Mouse (Mus musculus): ENCODE measurements around the gene Plekha7.

Gene Plekha7

DNA sequence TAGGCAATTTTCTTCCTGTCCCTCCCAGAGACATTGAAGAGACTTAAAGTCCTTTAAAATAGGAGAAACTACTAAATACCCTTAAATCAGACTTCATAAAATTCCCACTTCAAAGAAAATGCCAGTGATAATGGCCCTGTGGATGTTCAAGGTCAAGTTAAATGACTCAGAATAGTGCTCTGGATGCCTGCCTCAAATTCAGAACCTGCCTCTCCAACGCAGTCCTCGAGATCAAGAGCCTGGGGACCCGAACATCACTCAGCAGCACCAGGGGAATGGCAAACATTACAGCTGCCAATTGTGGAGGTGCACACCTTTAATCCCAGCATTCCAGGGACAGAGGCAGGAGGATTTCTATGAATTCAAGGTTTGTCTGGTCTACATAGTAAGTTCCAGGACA lies 56.7 kb downstream of the Plekha7 start:
- DNase-seq (ENCODE audit: low spot score in 2 of 2), result no peak

DNA sequence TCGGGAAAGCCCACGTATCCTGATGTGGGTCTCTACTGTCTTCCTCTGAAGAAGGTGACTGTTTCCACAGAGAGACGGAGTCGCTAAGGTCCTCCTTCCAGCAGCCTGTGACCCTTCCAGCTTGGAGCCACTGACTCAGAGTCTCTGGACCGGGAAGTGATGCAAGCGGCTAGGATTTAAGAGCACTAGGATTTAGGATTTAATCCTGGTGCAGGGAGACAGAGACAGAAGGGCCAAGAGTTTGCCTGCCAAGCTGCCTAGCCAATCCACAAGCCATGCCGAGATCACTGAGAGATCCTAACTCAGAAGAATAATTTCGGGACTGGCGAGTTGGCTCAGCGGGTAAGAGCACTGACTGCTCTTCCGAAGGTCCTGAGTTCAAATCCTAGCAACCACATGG lies 59.6 kb downstream of the Plekha7 start:
- no peak for DNase-seq (ENCODE audit: low spot score in 2 of 2)

DNA sequence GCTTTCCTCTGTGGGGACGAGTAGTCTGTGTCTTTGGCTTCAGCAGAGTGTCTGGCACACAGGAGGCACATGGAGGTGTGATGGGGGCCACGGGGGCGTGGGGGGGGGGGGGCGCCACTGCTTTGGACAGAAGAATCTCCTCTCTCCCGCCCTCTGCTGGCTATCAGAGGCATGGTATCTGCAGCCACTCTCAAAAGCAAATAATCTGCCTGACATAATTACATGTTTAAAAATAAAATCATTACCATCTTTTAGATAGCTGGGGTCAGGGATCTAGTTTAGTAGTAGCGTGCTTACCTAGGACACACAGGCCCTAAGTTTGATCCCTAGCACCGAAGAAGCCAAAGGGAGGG lies 60.8 kb downstream of the Plekha7 start:
- DNase-seq (ENCODE audit: low spot score in 2 of 2), result no peak

DNA sequence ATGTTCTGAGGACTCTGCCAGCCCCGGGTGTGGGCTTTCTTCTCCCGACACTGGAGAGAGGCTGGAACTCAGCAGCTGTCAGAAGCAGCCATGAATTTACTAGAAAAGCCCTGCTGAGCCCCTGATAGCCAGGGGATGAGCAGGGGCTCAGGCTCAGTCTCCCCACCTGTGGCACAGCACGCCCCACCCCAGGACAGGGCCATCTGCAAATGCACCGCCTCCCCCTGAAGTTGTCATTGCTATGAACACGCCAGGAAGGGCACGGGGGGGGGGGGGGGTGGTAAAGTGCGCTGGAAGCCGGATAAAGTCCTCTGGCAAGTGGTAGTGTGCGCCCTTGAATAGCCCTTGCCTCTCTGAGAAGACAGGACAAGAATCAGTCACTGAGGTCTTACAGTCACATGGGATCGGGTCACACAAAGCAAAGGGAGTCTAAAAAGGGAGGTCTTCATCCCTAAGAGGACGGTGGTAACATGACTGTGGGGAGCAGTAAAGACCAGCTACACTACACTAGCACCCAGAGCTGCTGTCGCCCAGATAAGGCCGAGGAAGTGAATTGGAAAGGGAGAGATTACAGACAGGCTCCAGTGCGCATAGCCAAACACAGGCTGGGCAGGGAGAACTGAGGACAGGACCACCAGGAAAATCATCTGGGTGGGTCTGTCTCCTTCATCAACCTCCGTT lies 61.3 kb downstream of the Plekha7 start:
- DNase-seq (ENCODE audit: low spot score in 2 of 2), result no peak

DNA sequence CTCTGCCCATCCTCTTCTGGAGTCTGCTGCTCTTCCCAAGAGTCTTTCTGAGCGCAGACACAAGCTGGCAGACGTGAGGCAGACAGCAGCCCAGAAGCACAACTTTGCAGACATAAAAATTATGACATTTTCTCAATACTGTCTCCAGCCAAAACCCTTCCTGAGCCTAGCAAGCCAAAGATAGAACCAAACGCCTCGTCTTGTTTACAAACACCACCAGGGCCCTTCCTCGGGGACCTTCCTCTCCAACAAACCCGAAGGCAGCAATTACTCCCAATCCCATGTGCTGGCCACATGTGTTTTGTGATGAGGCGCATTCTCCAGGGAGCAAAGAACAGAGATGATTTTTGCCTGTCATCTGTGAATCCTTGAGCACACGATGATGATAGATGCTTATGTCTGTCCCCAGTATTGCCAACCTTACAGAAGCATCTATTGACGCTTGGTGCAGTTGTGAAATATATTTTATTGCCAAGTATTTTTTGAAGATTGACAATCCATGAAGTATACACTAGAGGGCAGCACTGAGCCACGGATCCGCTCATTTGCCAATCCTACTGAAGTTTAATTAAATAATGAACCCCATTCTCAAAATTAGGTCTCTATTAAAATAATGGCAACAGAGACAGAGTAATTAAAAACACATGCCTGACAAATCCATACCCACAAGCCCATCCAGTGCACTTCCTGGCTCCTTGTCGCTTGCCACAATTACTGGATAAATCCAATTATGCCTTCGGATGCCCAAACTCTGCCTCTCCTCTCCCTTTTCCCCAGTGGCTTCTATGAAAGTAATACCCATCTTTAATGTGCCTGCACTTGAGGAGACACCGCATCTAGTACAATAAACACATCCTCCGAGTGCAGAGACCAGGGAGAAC lies 62.1 kb downstream of the Plekha7 start:
- DNase-seq (ENCODE audit: low spot score in 2 of 2), result no peak

DNA sequence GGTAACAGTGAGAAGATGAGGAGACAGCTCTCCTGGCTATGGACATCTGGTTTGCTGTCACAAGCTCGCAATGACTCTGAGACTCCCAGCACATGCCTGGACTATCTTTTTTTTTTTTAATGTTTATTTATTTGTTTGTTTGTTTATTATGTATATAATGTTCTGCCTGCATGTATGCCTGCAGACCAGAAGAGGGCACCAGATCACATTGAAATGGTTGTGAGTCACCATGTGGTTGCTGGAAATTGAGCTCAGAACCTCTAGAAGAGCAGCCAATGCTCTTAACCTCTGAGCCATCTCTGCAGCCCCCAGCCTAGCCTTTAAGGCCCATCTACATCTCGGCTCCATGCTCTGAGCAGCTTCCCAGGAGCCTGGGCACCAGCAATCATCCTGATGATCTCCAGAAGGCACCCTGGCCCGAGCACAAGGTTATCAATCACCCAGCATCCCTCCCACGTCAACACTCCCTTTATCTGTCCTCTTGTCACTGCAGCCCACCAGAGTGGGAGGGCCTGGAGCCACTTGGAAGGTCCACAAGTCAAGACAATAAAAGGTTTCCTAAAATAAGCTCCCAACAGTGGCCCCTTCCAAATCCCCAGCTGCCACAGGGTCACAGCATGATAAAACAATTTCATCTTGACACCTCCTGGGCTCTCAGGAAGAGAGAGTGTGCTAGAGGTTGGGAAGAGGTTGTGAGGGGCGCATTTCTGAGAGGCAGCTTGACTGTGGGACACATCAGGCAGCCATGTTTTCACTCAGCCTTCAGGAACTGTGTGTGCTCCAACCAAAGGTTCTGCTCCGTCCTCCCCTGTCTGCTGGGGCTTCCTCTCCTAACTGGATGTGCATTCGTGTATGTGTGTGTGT lies 63.6 kb downstream of the Plekha7 start:
- DNase-seq (ENCODE audit: low spot score in 2 of 2), result no peak

DNA sequence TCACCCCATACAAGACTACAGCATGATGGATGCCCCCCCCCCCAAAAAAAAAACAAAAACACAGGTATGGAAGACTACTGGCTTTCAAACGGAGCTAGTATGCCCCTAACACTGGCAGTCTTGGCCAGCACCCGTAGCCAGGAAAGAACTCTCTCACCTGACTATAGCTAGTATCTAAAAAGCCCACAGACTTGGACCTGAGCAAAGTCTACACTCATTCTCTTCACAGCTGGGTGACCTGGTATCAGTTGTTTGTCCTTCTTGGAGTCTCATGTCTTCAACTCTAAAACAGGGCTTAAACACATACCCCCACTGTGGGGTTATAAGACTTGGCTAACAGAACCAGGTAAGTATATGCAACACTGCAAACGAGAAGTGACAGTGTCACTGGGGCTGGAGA lies 65.4 kb downstream of the Plekha7 start:
- DNase-seq (ENCODE audit: low spot score in 2 of 2), result no peak

DNA sequence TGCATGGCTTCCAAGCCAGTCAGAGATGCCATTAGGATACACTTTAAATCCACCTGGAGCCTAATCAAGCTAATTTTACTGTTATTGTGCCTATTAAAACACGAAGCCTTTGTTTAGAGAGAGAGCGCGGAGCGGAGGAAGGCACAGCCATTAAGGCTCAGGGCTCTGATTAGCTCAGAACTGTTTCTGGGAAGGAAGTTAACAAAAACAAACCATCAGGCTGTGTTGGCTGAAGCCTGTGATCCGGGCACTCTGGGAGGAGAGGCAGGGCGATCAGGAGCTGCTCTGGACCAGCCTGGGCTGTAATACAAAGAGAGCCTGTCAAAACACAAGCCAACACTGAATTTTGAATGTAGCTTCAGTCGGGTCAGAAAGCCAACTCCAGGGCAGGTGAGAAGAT lies 66.6 kb downstream of the Plekha7 start:
- no peak for DNase-seq (ENCODE audit: low spot score in 2 of 2)

DNA sequence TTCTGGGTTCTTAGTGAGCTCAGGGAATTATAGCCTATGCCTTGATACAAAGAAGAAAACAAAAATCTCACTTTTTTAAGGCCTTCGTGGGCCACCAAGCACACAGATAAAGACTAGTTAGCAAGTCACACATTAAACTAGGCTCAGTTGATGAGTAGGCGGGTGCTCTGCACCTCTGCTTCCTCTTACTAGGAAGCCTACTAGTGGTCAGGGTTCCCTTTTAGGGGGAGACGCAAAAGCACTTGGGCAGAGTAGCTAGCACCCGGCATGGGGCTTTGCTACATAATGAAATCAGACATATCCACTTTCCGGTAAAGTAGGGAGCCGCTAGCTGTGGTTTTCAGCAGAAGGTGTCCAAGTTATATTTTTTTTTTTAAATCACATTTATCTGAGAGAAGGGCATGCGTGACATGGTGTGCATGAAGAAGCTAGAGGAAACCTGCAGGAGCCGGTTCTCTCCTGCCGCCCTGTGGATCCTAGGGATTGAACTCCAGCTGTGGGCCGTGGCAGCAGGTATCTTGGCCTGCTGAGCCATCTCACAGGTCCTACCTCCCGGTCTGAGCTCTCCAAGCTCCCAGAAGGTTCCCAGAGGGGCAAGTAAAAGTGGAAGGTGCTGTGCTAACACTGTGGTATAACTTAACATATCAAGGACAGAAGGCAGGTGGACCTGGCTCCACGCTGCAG lies 67.2 kb downstream of the Plekha7 start:
- no peak for DNase-seq (ENCODE audit: low spot score in 2 of 2)

DNA sequence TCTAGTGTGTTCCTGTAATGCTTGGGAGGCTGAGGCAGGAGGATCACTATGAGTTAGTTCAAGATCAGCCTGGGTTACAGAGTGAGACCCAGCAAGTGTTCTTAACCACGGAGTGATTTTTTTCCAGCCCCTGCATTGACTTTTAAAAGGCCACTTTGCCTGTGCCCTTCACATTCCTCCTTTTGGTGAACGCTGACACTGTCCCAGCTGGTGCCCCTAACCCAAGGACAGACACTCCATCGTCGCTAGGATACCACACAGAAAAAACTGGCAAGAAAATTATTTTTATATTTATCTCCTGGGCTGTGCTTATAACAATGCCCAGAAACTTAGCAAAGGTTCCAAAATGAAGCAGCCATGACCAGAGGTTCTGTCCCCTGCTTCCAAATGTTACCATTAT lies 67.8 kb downstream of the Plekha7 start:
- no peak for DNase-seq (ENCODE audit: low spot score in 2 of 2)

DNA sequence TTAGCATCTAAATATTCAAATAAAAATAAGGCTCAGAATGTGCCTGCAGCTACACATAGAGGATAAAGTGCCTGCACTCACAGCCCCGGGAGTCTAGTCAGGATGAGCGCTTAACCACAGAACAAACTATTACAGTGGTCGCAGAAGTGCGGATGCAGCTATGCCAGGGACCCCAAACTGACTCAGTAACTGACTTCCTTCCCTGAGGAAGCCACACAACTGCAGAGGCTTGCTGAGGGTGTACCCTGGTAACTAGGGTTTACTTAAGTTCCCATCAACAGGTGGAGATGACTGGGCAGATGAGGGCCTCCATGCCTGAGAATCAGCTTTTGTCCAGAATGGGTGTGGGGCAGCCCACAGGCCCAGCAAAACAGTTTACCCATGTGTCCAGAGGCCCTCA lies 69.9 kb downstream of the Plekha7 start:
- no peak for DNase-seq (ENCODE audit: low spot score in 2 of 2)

DNA sequence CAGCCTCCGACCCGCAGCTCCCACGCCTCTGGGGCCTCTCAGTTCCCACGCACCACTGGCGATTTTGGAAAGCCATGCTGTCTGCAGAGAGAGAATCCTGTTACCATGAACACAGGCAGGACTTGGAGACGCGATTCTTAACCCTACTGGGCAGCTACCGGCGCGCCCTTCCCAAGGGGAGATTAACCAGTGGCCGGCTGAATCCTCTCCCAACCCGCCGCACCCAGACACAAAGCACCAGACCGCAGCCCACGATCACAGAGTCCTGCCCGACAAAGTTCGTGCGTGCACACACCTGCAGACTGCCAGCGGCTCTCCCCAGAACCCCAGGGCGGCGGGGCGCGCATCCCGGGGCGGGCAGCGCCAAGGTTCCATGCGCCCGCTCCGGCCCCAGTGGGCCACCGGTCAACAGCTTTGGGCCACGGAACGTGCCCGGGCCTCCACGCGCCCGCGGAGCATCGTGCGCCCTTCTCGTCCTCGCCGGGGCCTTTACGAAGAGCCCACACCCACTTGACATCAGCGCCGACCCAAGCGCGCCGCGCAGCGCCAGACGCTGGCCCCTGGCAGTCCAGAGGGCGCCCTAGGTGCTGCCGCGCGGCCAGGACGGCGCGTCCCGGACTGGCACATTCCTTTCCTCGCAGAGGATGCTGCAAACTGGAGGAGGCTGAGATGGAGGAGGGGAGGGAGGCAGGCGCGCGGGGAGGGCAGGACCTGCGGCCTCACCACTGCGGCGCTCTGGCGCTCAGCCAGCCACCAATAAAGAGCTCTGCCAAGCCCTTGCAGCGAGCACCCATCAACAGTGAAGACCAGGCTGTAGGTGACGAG lies 70.8 kb downstream of the Plekha7 start:
- no peak for DNase-seq (ENCODE audit: low spot score in 2 of 2)

DNA sequence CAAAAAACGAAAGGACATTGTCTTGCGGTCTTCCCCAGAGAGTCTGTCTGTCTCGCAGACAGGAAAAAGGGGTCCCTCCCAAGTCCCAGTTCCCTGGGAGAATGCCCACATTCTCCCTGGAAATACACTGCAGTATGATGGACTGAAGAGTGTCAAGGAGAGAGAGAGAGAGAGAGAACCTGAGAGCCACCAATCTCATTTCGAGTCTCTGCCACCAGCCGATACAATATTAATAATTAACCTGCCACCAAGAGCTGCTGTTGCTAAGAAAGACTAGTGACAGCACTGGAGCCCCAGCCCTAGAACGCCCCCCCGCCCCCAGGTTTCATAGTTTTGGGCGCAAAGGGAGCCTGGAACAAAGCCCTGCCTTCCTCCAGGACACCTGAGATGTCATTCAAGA lies 71.6 kb downstream of the Plekha7 start:
- no peak for DNase-seq (ENCODE audit: low spot score in 2 of 2)

DNA sequence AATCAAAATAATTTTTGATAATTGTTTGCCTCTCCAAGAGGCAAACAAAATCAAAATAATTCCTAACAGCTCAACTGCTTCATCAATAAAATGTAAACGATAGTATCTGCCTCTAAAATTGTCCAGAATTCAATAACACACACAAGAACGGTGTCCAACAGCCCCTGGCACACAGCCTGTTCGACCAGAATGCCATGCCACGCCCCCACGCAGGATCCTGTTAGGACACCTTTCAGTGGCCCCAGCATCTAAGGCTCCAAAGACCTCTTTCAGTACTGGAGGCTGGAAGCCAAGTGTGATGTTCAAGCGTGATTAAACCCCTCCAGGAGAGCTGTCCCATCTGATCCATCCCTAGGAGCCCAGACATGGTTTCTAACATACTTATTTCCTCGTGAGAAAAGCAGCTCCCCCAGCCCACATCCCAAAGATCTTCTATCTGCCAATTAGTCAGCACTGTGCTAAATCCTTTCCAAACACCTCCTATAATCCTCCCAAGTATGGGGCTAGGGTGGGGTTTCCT lies 73.8 kb downstream of the Plekha7 start:
- no peak for DNase-seq (ENCODE audit: low spot score in 2 of 2)

DNA sequence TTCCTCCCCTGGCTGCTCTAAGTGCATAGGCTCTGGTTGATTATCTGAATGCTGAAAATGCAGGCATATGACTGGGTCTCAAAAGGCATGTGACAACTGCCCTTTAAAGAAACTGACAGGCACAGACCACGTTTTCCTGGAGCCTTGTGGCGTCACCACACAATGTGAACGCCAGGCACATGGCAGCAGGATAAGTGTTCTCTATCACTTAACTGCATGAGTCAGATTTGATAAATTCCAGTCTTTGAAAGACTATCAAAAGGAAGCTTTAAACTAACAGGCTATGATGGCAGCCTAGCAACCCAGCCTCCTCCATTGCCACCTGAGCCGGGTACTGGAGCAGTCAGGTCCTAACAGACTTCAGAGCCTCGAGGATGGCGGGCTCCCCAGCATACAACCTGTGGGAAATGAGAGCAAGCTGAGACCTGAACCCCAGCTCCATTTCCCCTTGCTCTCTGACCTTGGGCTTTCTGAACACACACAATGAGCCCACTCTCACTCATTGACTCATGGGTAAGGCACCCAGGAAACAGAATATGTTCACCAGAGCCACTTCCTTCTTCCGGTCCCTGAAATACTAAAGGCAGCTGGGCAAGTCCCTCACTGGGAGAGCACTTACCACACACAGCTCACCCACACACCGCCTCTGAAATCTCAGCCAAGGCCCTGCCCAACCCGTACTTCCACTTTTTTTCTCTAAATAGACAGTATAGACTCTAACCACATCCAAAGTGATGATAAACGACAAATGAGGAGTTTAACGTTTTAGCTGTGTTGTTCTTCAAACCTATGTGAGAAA lies 77.2 kb downstream of the Plekha7 start:
- DNase-seq (ENCODE audit: low spot score in 2 of 2), result no peak

DNA sequence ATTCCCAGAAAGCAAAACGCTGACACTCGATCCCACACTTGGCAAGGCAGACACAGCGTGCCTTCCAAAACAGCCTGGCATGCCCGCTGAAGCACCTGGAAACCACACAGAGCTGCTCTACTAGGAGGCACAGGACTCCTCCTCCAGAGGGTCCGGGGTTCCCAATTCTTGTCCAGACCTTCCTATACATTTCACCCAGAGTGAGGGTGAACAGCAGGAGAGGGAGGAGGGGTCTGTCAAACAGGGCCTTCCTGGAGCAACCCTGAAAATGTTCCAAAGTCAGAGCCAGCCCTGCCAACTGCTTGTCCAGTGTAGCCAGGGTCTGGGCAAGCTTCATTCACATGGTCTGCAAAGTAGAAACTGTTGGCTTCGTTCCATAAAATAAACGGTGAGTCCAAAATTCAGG lies 81.3 kb downstream of the Plekha7 start:
- DNase-seq (ENCODE audit: low spot score in 2 of 2), result no peak

DNA sequence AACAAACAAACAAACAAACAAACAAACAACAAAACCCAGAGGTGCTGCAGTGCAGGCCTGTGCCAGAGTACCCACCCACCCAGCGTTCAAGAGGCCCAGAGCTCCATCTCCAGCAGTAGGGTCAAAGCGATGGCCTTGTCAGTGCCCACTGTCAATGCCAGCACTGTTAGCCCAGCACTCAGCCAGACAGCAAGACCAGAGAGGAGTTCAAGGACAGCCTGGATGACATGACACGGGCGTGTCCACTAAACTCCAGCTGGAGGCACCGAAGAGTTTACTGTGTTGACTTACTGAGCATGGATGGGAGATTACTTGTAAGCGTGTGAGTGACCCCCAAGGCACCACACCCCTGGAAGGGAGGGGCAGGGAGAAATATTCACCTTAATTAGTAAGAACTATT lies 81.9 kb downstream of the Plekha7 start:
- DNase-seq (ENCODE audit: low spot score in 2 of 2), result no peak

DNA sequence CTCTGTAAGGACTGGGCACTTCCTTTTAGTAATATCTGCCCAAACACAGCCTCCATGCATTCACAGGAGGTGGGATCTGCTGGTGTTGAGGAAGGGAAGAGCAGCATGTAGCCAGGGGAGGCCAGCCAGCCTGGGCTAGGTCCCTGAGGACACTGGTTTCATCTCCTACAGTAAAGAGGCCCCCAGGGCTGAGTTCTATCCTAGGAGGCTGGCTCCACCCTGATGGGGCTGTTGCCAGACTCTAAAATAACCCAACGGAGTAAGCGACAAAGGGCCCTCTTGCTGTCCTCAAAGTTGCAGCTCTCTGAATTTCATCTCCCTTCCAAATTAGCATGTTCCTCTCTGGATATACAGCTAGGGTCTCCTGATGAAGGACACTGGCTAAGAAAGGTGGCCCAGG lies 83.6 kb downstream of the Plekha7 start:
- DNase-seq (ENCODE audit: low spot score in 2 of 2), result no peak

DNA sequence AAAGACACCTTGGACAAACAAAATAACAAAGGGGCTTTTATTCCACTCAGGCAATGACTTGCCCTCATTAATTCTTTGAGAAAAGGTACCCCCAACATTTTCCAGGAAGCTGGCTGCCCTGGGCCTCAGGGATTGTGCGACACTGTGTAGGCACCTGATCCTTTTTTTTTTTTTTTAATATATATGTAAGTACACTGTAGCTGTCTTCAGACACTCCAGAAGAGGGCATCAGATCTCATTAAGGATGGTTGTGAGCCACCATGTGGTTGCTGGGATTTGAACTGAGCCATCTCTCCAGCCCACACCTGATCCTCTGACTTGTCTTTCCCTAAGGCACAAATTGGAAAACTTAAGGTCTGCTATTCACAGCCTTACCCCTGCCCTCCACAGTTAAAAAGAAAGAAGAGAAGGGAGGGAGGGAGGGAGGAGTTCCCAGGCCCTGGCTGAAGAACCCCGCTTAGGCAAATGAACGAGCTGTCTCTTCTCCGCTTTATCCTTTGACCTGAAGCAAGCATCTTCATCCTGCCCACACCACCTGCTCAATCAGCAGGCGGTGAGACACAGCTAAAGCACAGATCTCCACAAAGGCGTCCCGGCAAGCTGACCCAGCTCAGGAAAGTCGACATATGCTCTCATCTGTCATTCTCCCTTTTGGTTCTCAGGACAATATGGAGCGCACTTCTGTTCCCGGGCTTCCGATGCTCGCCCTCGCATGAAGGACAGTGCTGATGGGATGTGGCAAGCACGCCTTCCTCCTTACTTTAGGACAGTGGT lies 85.0 kb downstream of the Plekha7 start:
- DNase-seq (ENCODE audit: low spot score in 2 of 2), result no peak

Data from right cerebral cortex, postnatal 36 days (tissue).